Mouse (Mus musculus) naive thymus-derived CD4-positive, alpha-beta T cell, adult 2 months (primary cell): ENCODE measurements at regions not wholly inside any gene's neighbourhood (a gene's known extent, or its start where the extent isn't known, plus 50 kb on each side); places are given as distances from the start of the nearest gene placed in this dataset.
"Not testable (repeated sequence)": the region's sequence is repeated elsewhere in the genome, so short reads cannot be mapped to it uniquely, and the experiment has no call there.

Experiments
- DNase-seq: peaks from one replicate; pipeline ENCODE4 v3.0.0-alpha.2; 2011; ENCODE audit warnings: low read depth

- no peak for DNase-seq
Measured at GRCm38 (mm10) chr7:63997997-63998396, 59.3 kb upstream of the Klf13 start.

GRCm38 (mm10) chr7:63996581-63997098, 57.9 kb upstream of the Klf13 start:
- DNase-seq, result peak; percentile 31

GRCm38 (mm10) chr7:63995255-63995980, 56.7 kb upstream of the Klf13 start:
- no peak for DNase-seq

- DNase-seq, result not testable (repeated sequence)
Measured at GRCm38 (mm10) chr7:63994769-63995168, 56.1 kb upstream of the Klf13 start.

- no peak for DNase-seq
Measured at GRCm38 (mm10) chr7:63992155-63992554, 53.4 kb upstream of the Klf13 start.

GRCm38 (mm10) chr7:63991085-63992010, 52.6 kb upstream of the Klf13 start:
- peak; percentile 67 for DNase-seq

GRCm38 (mm10) chr7:63990312-63991028, 51.8 kb upstream of the Klf13 start:
- DNase-seq, result no peak

GRCm38 (mm10) chr7:63989736-63990135, 51.0 kb upstream of the Klf13 start:
- no peak for DNase-seq
